Mouse (Mus musculus): ENCODE data around the gene Hnrnph3.
"Not testable (repeated sequence)": the region's sequence is repeated elsewhere in the genome, so short reads cannot be mapped to it uniquely, and the experiment has no call there.

Hnrnph3 gene

GRCm38 (mm10) chr10:63023749-63024579 is at the start of gene Hnrnph3, which contains the start of gene Pbld2:
Gene Hnrnph3 (minus strand): TSS chr10:63024217.
Gene Pbld2 (plus strand): TSS chr10:63024315.
- DNase-seq, result peak; percentile 98

DNA sequence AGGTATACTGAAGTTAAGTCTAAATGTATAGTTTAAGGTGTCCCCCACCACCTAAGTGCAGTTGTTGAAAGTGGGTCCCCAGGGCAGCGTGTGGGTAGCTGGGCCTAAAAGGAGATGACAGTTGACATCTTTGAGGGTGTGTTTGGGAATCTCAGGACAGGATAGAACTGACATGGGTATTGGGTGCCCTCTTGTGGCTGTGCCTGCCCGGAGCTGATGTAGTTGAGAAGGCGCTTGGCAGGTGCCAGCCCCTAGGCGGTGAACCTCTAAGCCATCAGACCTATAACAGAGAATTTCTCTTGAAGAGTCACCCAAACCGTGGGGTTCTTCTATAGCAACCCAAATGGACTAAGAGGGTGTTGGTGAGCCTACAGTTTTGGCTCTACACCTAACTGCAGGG is 42.0 kb upstream of the Hnrnph3 start:
- DNase-seq, result peak; percentile 84

DNA sequence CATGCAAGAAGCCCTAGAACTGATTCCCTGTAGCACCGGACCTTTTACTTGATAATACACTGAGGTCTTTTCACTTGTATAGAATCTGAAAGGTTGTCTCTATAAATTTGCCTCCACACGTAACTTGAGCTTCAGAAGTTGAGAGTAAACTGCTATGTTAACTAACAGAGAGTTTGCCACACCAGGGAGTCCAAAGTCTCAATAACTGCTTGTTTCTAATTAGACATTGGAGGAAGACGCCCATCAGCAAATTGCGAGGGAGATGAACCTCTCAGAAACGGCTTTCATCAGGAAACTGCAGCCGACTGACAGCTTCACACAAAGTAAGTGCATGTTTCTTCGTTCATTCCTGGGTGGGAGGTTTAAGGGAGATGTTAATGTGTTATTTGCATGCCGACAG is 41.5 kb upstream of the Hnrnph3 start:
- no peak for DNase-seq

GRCm38 (mm10) chr10:63064516-63064915 is 40.5 kb upstream of the Hnrnph3 start:
- DNase-seq, result no peak

DNA sequence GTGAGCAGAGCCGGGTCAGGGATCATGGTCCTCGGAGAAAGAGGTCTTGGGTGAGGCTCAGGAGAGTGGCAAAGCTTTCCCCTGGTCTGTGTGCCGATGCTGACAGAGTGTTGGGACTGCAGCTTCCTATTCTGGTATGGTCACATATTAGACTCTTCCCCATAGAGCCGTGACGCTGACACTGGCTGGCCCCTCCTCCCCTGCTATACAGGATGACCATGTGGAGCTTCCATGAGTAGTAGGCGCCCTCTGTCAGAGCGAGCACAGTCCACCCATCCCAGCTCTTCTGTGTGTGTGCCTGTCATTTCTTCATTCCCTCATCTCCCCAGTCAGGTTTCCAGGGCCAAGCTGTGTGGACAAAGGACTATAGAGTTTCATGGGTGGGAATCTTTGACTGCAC is 39.3 kb upstream of the Hnrnph3 start:
- no peak for DNase-seq

GRCm38 (mm10) chr10:63062696-63063095 is 38.7 kb upstream of the Hnrnph3 start:
- DNase-seq, result no peak

DNA sequence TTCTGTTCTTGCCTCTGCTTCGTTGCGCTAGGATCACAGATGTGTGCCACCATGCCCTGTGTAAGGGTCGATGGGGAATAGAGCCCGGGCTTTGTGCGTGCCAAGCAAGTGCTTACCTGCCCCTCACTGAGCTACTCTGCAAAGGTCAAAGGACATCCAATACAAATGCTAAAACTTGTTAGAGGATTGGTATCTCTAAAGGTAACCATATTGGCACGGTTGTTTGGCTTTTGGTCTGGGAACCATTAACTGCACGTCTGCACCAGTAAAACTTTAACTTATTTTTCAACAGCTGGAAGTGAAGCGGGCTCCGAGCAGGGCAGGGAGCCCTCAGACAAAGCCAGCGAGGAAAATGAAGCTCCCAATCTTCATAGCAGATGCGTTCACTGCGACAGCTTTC is 37.2 kb upstream of the Hnrnph3 start:
- no peak for DNase-seq

- no peak for DNase-seq
These were observed 36.4 kb upstream of the Hnrnph3 start for GRCm38 (mm10) chr10:63060406-63060805.

- DNase-seq, result no peak
These were observed 35.8 kb upstream of the Hnrnph3 start, which contains the start of gene Pbld1 for GRCm38 (mm10) chr10:63059862-63060261. Gene Pbld1 (plus strand): TSS chr10:63060162.

GRCm38 (mm10) chr10:63056966-63057750 is 33.1 kb upstream of the Hnrnph3 start:
- no peak for DNase-seq

DNA sequence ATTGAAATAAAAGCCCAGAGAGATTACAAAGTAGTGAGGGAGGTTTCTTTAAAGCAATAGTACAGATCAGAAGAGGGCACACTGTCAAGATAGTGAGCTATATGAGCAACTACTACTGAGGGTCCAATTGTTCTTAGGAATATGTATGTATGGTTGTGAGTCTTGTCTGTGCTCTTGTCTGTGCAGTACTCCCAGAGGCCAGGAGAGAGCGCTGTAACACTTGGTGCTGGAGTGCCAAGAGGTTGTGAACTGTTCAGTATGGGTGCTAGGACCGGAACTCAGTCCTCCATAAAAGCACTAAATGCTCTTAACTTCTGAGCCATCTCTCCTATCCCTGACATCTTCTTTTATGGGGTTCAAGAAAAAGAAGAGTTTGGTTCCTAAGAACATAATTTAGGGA is 30.6 kb upstream of the Hnrnph3 start:
- DNase-seq, result no peak

GRCm38 (mm10) chr10:63054071-63054470 is 30.1 kb upstream of the Hnrnph3 start:
- not testable (repeated sequence) for DNase-seq

DNA sequence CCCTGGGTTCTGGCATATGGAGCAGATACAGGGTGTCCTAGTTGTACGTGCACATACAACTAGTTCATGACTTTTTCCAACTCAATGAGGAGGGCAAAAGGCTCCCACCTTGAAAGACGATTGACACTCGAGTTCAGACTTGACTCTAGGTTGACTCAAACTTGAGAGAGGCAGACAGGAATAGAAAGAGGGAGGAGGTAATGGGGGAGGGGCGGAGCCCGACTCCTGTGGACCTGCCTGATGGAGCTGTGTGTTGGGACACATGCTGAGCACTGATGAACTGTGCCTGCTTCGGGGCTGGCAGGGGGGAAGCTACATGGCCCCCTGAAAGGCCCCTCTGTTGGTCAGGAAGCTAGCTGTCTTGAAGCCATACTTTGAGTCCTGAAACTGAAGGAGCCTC is 29.0 kb upstream of the Hnrnph3 start:
- DNase-seq, result no peak

- no peak for DNase-seq
These were observed 28.0 kb upstream of the Hnrnph3 start for GRCm38 (mm10) chr10:63052011-63052410.

DNA sequence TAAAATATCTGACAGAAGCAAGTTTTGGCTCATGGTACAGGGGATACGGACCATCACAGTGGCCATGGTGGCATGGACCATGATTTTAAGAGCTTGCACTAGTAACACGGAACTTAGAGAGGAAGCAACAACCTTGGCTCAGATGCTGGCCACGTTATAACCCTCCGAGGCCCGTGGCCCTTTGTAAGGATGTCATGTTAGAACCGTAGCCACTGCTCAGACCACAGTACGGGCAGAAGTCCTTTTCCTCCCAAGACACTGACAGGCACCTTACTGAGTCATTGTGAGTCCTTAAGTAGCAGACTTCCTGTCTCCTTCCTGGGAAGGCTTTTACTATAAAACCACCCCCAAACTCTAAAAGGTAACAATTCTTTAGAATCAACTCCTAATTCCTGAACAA is 27.2 kb upstream of the Hnrnph3 start:
- DNase-seq, result no peak

DNA sequence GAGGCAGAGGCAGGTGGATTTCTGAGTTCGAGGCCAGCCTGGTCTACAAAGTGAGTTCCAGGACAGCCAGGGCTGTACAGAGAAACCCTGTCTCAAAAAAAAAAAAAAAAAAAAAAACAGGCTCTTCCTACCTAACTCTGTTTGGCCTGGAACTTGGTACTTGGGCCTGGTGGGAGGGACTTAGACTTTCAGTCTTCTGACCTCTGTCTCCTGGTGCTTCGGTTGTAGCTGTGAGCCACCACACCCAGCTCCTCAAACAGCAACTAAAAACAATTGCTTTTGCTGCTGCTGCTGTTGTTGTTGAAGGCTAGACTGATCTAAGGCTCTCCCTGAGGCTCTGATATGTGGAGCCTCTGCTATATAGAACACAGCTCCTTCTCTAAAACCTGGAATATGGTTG is 25.1 kb upstream of the Hnrnph3 start:
- no peak for DNase-seq

GRCm38 (mm10) chr10:63047751-63048150 is 23.7 kb upstream of the Hnrnph3 start:
- no peak for DNase-seq

- DNase-seq, result no peak
These were observed 19.1 kb upstream of the Hnrnph3 start for GRCm38 (mm10) chr10:63043154-63043553.

GRCm38 (mm10) chr10:63039867-63040628 is 16.0 kb upstream of the Hnrnph3 start:
- DNase-seq, result no peak

DNA sequence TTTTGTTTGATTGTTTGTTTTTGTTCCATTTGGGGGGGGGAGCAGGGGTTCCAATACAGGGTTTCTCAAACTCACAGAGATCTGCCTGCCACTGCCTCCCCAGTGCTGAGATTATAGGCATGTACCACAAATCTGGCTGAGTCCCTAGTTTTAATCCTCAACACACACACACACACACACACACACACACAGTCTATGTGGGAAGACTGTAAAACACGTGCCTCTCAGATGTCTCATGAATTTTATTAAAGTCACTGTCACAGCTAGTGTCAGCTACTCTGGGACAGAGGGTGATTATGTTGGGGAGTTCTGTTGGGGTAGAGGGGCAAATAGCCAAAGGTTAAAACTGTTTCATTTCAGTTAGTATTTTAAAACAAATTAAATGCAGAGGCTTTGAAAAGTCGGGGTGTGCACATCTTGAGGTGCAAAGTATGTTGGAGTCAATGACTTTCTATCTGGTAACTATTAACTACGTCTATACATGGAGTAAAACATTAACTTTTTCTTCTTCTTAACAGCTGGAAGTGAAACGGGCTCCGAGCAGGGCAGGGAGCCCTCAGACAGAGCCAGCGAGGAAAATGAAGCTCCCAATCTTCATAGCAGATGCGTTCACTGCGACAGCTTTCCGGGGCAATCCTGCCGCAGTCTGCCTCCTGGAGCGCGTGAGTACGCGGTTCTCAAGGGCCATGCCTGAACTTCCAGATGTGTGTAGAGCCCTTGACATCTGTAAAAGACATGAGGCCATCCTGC is 14.7 kb upstream of the Hnrnph3 start:
- no peak for DNase-seq

DNA sequence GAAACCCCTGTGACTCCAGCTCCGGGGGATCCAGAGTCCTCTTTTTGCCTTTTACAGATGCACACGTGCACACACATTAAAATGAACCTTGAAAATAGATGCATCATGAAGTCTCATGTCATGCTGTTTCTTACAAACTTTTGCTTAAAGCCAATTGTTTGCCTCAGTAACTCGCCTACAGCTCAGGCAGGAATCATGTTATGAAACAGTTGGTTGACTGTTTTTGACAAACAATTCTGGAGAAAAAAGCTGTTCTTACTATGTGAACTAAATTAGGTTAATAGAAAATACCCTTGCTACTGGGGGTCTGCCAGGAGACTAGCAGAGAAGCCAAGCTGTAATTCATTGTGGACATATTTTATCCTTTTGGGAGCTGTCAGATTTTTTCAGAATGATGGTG is 8.9 kb upstream of the Hnrnph3 start:
- no peak for DNase-seq

DNA sequence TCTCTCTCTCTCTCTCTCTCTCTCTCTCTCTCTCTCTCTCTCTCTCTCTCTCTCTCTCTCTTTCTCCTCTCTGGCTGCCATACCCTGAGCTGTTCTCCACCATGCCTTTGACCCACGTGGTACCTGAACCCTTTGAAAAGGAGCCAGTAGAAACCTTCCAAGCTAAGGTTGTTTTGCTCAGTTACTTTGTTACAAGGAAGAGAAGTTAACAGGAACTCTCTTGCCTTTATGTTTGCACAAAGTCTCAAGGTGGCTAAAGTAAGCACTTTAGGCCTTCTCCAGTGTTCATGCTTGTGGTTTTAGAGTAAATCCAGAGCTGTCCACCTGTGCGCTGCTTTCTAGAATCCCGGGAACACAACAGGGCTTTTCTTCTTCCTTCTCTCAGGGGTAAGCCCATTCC is 8.2 kb upstream of the Hnrnph3 start:
- DNase-seq, result no peak

DNA sequence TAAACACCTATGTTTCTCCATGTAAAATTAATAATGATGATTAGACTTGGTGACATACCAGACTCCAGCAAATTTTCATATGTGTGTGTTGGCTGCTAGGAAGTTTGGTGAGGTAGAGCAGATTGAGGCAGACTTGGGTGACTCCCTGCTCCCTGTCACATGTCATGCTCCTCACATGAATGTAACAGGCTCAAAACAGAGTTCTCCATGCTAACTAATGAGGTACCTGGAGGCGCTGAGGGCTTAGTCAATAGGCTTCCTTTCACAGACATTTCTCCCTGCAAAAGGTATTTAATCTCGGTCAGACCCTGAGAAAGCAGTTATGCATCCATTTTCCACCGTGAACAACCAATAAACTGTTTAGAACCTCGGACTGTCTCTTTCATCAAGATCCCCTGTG is 4.4 kb upstream of the Hnrnph3 start:
- DNase-seq, result no peak

Measured in cerebellum, adult 8-10 months (tissue).